Mouse (Mus musculus) erythroblast, embryonic 14.5 days (primary cell): ENCODE measurements around the gene Ciart.

Experiments used
- GATA1 ChIP-seq: IDR thresholded peaks from 2 replicates; pipeline ENCODE4 v1.6.1; 2012; ENCODE audit warnings: low read length, inconsistent platforms, mixed read lengths
- TAL1 ChIP-seq: IDR thresholded peaks from 3 replicates; pipeline ENCODE4 v1.6.1; 2012; ENCODE audit warnings: low read length, inconsistent platforms, mixed read lengths

- TF ChIP-seq GATA1 (no peak), TAL1 (no peak)
Measured at GRCm38 (mm10) chr3:95855502-95856089, 26.5 kb downstream of the Ciart start, which contains the start of gene Prpf3.
